Mouse (Mus musculus) limb, embryonic 10.5 days (tissue): ENCODE results near the gene Plp1. TPM values are rescaled to one million over a fixed set of nuclear protein-coding genes. Genes with fewer than 3 reads are reported as not detected.

Source experiments
- DNase-seq: peaks from one replicate; pipeline ENCODE4 v3.0.0-alpha.2; 2017; ENCODE audit warnings: low spot score
- H3K27ac ChIP-seq: fragments of 300-500 bp; sonication (generic); 2 replicates; pipeline ENCODE4 v1.5.1; 2016; ENCODE audit warnings: mild to moderate bottlenecking
- H3K27me3 ChIP-seq: fragments of 300-500 bp; sonication (generic); 2 replicates; pipeline ENCODE4 v1.6.1; 2016; ENCODE audit warnings: low read depth, mild to moderate bottlenecking; ENCODE audit not compliant: poor library complexity, severe bottlenecking
- H3K36me3 ChIP-seq: fragments of 300-500 bp; sonication (generic); 2 replicates; pipeline ENCODE4 v1.6.1; 2016; ENCODE audit warnings: mild to moderate bottlenecking, moderate library complexity
- H3K4me1 ChIP-seq: fragments of 300-500 bp; sonication (generic); 2 replicates; pipeline ENCODE4 v1.6.1; 2016
- H3K4me3 ChIP-seq: fragments of 300-500 bp; sonication (generic); 2 replicates; pipeline ENCODE4 v1.5.1; 2016; ENCODE audit warnings: mild to moderate bottlenecking, moderate library complexity
- H3K9me3 ChIP-seq: fragments of 300-500 bp; sonication (generic); replicated peaks from 2 replicates; pipeline ENCODE4 v1.6.1; 2016; ENCODE audit warnings: mild to moderate bottlenecking
- WGBS: fragments of 180-500 bp; shearing (Covaris S2); methylation state at CpG from one replicate; pipeline ENCODE4 v1.1.7; 2016; 5-methylcytosine and 5-hydroxymethylcytosine counted together
- polyA plus RNA-seq: library from polyadenylated mRNA; unstranded; fragments of >200 nt; fragmentation: Nextera tagmentation; extraction: Ambion mirVana; gene quantifications from 2 replicates; pipeline ENCODE4 v1.2.1, GENCODE M21; 2016

Gene Plp1
- polyA plus RNA-seq, result 2.6 and 3.8 TPM in 2 replicates

GRCm38 (mm10) chrX:136822371-136822770 lies at the start of gene Plp1:
TSS of gene Plp1 (plus strand) at chrX:136822671.
- Histone ChIP-seq H3K4me1 (no peaks in the 10 kb centered on the region), H3K4me3 (no peak within 1 kb of the TSS), H3K27me3 (peaks cover 97% of the 10 kb centered on the region), H3K36me3 (no peaks in the 10 kb centered on the region), H3K27ac (no peak within 1 kb of the TSS), H3K9me3 (no peaks in the 10 kb centered on the region)
- no peak for DNase-seq
- WGBS, result 44% methylated on average over 1 of the region's 1 CpGs

GRCm38 (mm10) chrX:136773035-136773434 lies 49.4 kb upstream of the Plp1 start:
- peaks cover 59% of the 10 kb centered on the region for H3K27me3 ChIP-seq
- no peaks in the 10 kb centered on the region for H3K4me1 ChIP-seq
- DNase-seq, result no peak
- no peak overlapping the region for H3K27ac ChIP-seq
- WGBS, result 83% methylated on average over 1 of the region's 1 CpGs
- peaks cover 2% of the 10 kb centered on the region; the same call in 1 of the 2 replicates for H3K36me3 ChIP-seq
- no peaks in the 10 kb centered on the region for H3K9me3 ChIP-seq
- H3K4me3 ChIP-seq, result no peak overlapping the region

GRCm38 (mm10) chrX:136778046-136778445 lies 44.4 kb upstream of the Plp1 start:
- no peak overlapping the region for H3K27ac ChIP-seq
- no peaks in the 10 kb centered on the region for H3K9me3 ChIP-seq
- H3K4me1 ChIP-seq, result no peaks in the 10 kb centered on the region
- no peak overlapping the region for H3K4me3 ChIP-seq
- no peak for DNase-seq
- H3K36me3 ChIP-seq, result peaks cover 3% of the 10 kb centered on the region; the same call in 1 of the 2 replicates
- peaks cover 92% of the 10 kb centered on the region for H3K27me3 ChIP-seq
- 81% methylated on average over 3 of the region's 3 CpGs for WGBS

- WGBS, result 65% methylated on average over 2 of the region's 2 CpGs
- H3K4me3 ChIP-seq, result no peak overlapping the region
- no peak for DNase-seq
- H3K27me3 ChIP-seq, result peaks cover 98% of the 10 kb centered on the region
- peaks cover 3% of the 10 kb centered on the region; the same call in 1 of the 2 replicates for H3K36me3 ChIP-seq
- no peaks in the 10 kb centered on the region for H3K9me3 ChIP-seq
- no peaks in the 10 kb centered on the region for H3K4me1 ChIP-seq
- H3K27ac ChIP-seq, result no peak overlapping the region
These were observed 43.2 kb upstream of the Plp1 start for GRCm38 (mm10) chrX:136779262-136779661.

GRCm38 (mm10) chrX:136780041-136780440 lies 42.4 kb upstream of the Plp1 start, which contains the start of gene Glra4:
TSS of gene Glra4 (minus strand) at chrX:136780141.
- H3K9me3 ChIP-seq, result no peaks in the 10 kb centered on the region
- peaks cover 98% of the 10 kb centered on the region for H3K27me3 ChIP-seq
- H3K27ac ChIP-seq, result no peak within 1 kb of the TSS
- no peaks in the 10 kb centered on the region for H3K4me1 ChIP-seq
- WGBS, result 91% methylated on average over 3 of the region's 3 CpGs
- H3K4me3 ChIP-seq, result no peak within 1 kb of the TSS
- DNase-seq, result no peak
- peaks cover 3% of the 10 kb centered on the region; the same call in 1 of the 2 replicates for H3K36me3 ChIP-seq

- Histone ChIP-seq H3K27ac (no peak overlapping the region), H3K4me1 (no peaks in the 10 kb centered on the region), H3K9me3 (no peaks in the 10 kb centered on the region), H3K4me3 (no peak overlapping the region), H3K27me3 (peaks cover 94% of the 10 kb centered on the region), H3K36me3 (peaks cover 15% of the 10 kb centered on the region; the same call in 1 of the 2 replicates)
- WGBS, result 87% methylated on average over 4 of the region's 4 CpGs
- no peak for DNase-seq
These were observed 33.0 kb upstream of the Plp1 start for GRCm38 (mm10) chrX:136789446-136789845.

GRCm38 (mm10) chrX:136797223-136797622 lies 25.2 kb upstream of the Plp1 start:
- WGBS, result 74% methylated on average over 2 of the region's 2 CpGs
- Histone ChIP-seq H3K9me3 (no peaks in the 10 kb centered on the region), H3K36me3 (0 out of 2 replicates have a peak, but pooled peaks cover 4% of the 10 kb centered on the region), H3K4me3 (no peak overlapping the region), H3K27ac (no peak overlapping the region), H3K27me3 (peaks cover 89% of the 10 kb centered on the region), H3K4me1 (no peaks in the 10 kb centered on the region)
- DNase-seq, result no peak

- H3K4me1 ChIP-seq, result no peaks in the 10 kb centered on the region
- H3K9me3 ChIP-seq, result no peaks in the 10 kb centered on the region
- no peak for DNase-seq
- H3K27me3 ChIP-seq, result peaks cover 95% of the 10 kb centered on the region
- no peak overlapping the region for H3K27ac ChIP-seq
- 92% methylated on average over 6 of the region's 6 CpGs for WGBS
- no peak overlapping the region for H3K4me3 ChIP-seq
- H3K36me3 ChIP-seq, result no peaks in the 10 kb centered on the region
These were observed 2.7 kb upstream of the Plp1 start for GRCm38 (mm10) chrX:136819752-136820151.

GRCm38 (mm10) chrX:136820250-136820649 lies 2.2 kb upstream of the Plp1 start:
- peaks cover 97% of the 10 kb centered on the region for H3K27me3 ChIP-seq
- H3K36me3 ChIP-seq, result no peaks in the 10 kb centered on the region
- DNase-seq, result peak; percentile 65
- 17% methylated on average over 1 of the region's 1 CpGs for WGBS
- no peak overlapping the region for H3K27ac ChIP-seq
- H3K9me3 ChIP-seq, result no peaks in the 10 kb centered on the region
- H3K4me1 ChIP-seq, result no peaks in the 10 kb centered on the region
- H3K4me3 ChIP-seq, result no peak overlapping the region

GRCm38 (mm10) chrX:136825016-136825415 lies 2.5 kb downstream of the Plp1 start:
- Histone ChIP-seq H3K36me3 (no peaks in the 10 kb centered on the region), H3K27ac (no peak overlapping the region), H3K4me1 (no peaks in the 10 kb centered on the region), H3K27me3 (peaks cover 91% of the 10 kb centered on the region), H3K4me3 (no peak overlapping the region), H3K9me3 (no peaks in the 10 kb centered on the region)
- 83% methylated on average over 4 of the region's 4 CpGs for WGBS
- no peak for DNase-seq

- H3K27me3 ChIP-seq, result peaks cover 91% of the 10 kb centered on the region
- no peak for DNase-seq
These were observed 6.1 kb downstream of the Plp1 start for GRCm38 (mm10) chrX:136828610-136829009.

GRCm38 (mm10) chrX:136850300-136850699 lies 27.8 kb downstream of the Plp1 start:
- WGBS, result 41% methylated on average over 3 of the region's 3 CpGs
- H3K36me3 ChIP-seq, result no peaks in the 10 kb centered on the region
- no peak overlapping the region for H3K4me3 ChIP-seq
- DNase-seq, result no peak
- H3K9me3 ChIP-seq, result no peaks in the 10 kb centered on the region
- no peak overlapping the region for H3K27ac ChIP-seq
- no peaks in the 10 kb centered on the region for H3K4me1 ChIP-seq
- peaks cover 34% of the 10 kb centered on the region for H3K27me3 ChIP-seq

More at GRCm38 (mm10) chrX:136828610-136829009, 6.1 kb downstream of the Plp1 start:
- H3K4me3 ChIP-seq, result no peak overlapping the region
- H3K36me3 ChIP-seq, result no peaks in the 10 kb centered on the region
- H3K27ac ChIP-seq, result no peak overlapping the region
- no peaks in the 10 kb centered on the region for H3K4me1 ChIP-seq
- H3K9me3 ChIP-seq, result no peaks in the 10 kb centered on the region

GRCm38 (mm10) chrX:136868061-136869040 lies 45.9 kb downstream of the Plp1 start, which contains the start of gene Rab9b:
TSS of gene Rab9b (minus strand) at chrX:136868755.
- peak; percentile 47 for DNase-seq
- Histone ChIP-seq H3K4me3 (peak within 1 kb of the TSS; percentile 52), H3K36me3 (no peaks in the 10 kb centered on the region), H3K9me3 (no peaks in the 10 kb centered on the region), H3K4me1 (no peaks in the 10 kb centered on the region), H3K27ac (no peak within 1 kb of the TSS), H3K27me3 (peaks cover 45% of the 10 kb centered on the region)
- WGBS, result 11% methylated on average over 35 of the region's 36 CpGs
